Mouse (Mus musculus) forebrain, embryonic 14.5 days (tissue): ENCODE results near the gene Npas3. TPM values are rescaled to one million over a fixed set of nuclear protein-coding genes. Genes with fewer than 3 reads are reported as not detected.
A peak's percentile ranks its signal among the peaks of the same experiment; 100 is the strongest.

ENCODE experiments used
- ATAC-seq: fragments of 200-750 bp; cut with Nextera tagmentation; 2 replicates; pipeline ENCODE4 v1.8.0; 2017; ENCODE audit warnings: mild to moderate bottlenecking, moderate library complexity
- DNase-seq: peaks from one replicate; pipeline ENCODE4 v3.0.0-alpha.2; 2015; ENCODE audit warnings: low spot score
- H3K27ac ChIP-seq: fragments of 300-500 bp; sonication (generic); 2 replicates; pipeline ENCODE4 v1.5.1; 2014; ENCODE audit warnings: low read depth, mild to moderate bottlenecking, control low read depth, low read length, moderate library complexity
- H3K27me3 ChIP-seq: fragments of 300-500 bp; sonication (generic); replicated peaks from 2 replicates; pipeline ENCODE4 v1.6.1; 2014; ENCODE audit warnings: low read length, control low read depth, mixed read lengths; ENCODE audit not compliant: control insufficient read depth, insufficient read depth
- H3K36me3 ChIP-seq: fragments of 300-500 bp; sonication (generic); 2 replicates; pipeline ENCODE4 v1.6.1; 2014; ENCODE audit warnings: low read length, control low read depth; ENCODE audit not compliant: control insufficient read depth, insufficient read depth
- H3K4me1 ChIP-seq: fragments of 300-500 bp; sonication (generic); 2 replicates; pipeline ENCODE4 v1.6.1; 2014; ENCODE audit warnings: antibody characterized with exemption, low read length, control low read depth; ENCODE audit not compliant: control insufficient read depth, insufficient read depth
- H3K4me2 ChIP-seq: fragments of 300-500 bp; sonication (generic); 2 replicates; pipeline ENCODE4 v1.6.1; 2014; ENCODE audit warnings: mild to moderate bottlenecking, control low read depth, low read length
- H3K4me3 ChIP-seq: fragments of 300-500 bp; sonication (generic); 2 replicates; pipeline ENCODE4 v1.5.1; 2014; ENCODE audit warnings: low read depth, low read length, control low read depth
- H3K9ac ChIP-seq: fragments of 300-500 bp; sonication (generic); 2 replicates; pipeline ENCODE4 v1.6.1; 2014; ENCODE audit warnings: mild to moderate bottlenecking, low read length, control low read depth, moderate library complexity
- H3K9me3 ChIP-seq: fragments of 300-500 bp; sonication (generic); replicated peaks from 2 replicates; pipeline ENCODE4 v1.6.1; 2016; ENCODE audit warnings: low read length, control low read depth, mixed read lengths; ENCODE audit not compliant: control insufficient read depth
- WGBS: fragments of 180-500 bp; shearing (Covaris S2); extraction: QIAGEN DNeasy Blood & Tissue Kit; methylation state at CpG from one replicate; pipeline ENCODE4 v1.1.7; 2014; 5-methylcytosine and 5-hydroxymethylcytosine counted together
- polyA plus RNA-seq: library from polyadenylated mRNA; unstranded; fragments of >200 nt; fragmentation: Nextera tagmentation; extraction: Ambion mirVana; gene quantifications from 2 replicates; pipeline ENCODE4 v1.2.1, GENCODE M21; 2014

Npas3 gene
- polyA plus RNA-seq, 1 experiment from 2014 or later: 12.9 TPM

- Histone ChIP-seq H3K4me3 (no peak overlapping the region), H3K9me3 (no peaks in the 10 kb centered on the region), H3K9ac (no peak overlapping the region), H3K27me3 (no peaks in the 10 kb centered on the region), H3K36me3 (no peaks in the 10 kb centered on the region), H3K27ac (no peak overlapping the region), H3K4me1 (no peaks in the 10 kb centered on the region), H3K4me2 (no peak overlapping the region)
- DNase-seq: no peak
- ATAC-seq: no peak
- WGBS: 85% methylated on average over 8 of the region's 8 CpGs
These were observed 634.4 kb downstream of the Npas3 start for GRCm38 (mm10) chr12:53882863-53883262.

GRCm38 (mm10) chr12:53888624-53889023 lies 640.1 kb downstream of the Npas3 start:
- Histone ChIP-seq H3K9ac (no peak overlapping the region), H3K27ac (no peak overlapping the region), H3K4me1 (peaks cover 2% of the 10 kb centered on the region; the same call in 1 of the 2 replicates), H3K4me3 (no peak overlapping the region), H3K9me3 (no peaks in the 10 kb centered on the region), H3K4me2 (no peak overlapping the region), H3K36me3 (no peaks in the 10 kb centered on the region), H3K27me3 (no peaks in the 10 kb centered on the region)
- WGBS: 13% methylated on average over 4 of the region's 4 CpGs
- DNase-seq (peak; percentile 59), ATAC-seq (0 out of 2 replicates have a peak, but pooled peaks have one; percentile 32)

GRCm38 (mm10) chr12:53895909-53896308 lies 647.4 kb downstream of the Npas3 start:
- Histone ChIP-seq H3K4me2 (no peak overlapping the region), H3K27ac (no peak overlapping the region), H3K9ac (no peak overlapping the region), H3K9me3 (no peaks in the 10 kb centered on the region), H3K36me3 (no peaks in the 10 kb centered on the region), H3K4me3 (no peak overlapping the region), H3K4me1 (no peaks in the 10 kb centered on the region), H3K27me3 (no peaks in the 10 kb centered on the region)
- WGBS: 95% methylated on average over 5 of the region's 5 CpGs
- DNase-seq: no peak
- ATAC-seq: no peak

- Histone ChIP-seq H3K27ac (no peak overlapping the region), H3K9me3 (no peaks in the 10 kb centered on the region), H3K4me2 (no peak overlapping the region), H3K9ac (no peak overlapping the region), H3K4me3 (no peak overlapping the region), H3K36me3 (no peaks in the 10 kb centered on the region), H3K4me1 (peaks cover 8% of the 10 kb centered on the region), H3K27me3 (no peaks in the 10 kb centered on the region)
- WGBS: 81% methylated on average over 8 of the region's 8 CpGs
- ATAC-seq: no peak
- no peak for DNase-seq
These were observed 660.3 kb downstream of the Npas3 start for GRCm38 (mm10) chr12:53908761-53909160.

GRCm38 (mm10) chr12:53910192-53910591 lies 661.7 kb downstream of the Npas3 start:
- Histone ChIP-seq H3K36me3 (no peaks in the 10 kb centered on the region), H3K4me3 (no peak overlapping the region)
- 93% methylated on average over 2 of the region's 2 CpGs for WGBS

GRCm38 (mm10) chr12:53922153-53922552 lies 673.7 kb downstream of the Npas3 start:
- 86% methylated on average over 7 of the region's 7 CpGs for WGBS
- no peak for DNase-seq
- Histone ChIP-seq H3K36me3 (no peaks in the 10 kb centered on the region), H3K4me3 (no peak overlapping the region), H3K27ac (no peak overlapping the region), H3K4me1 (peaks cover 3% of the 10 kb centered on the region; the same call in 1 of the 2 replicates), H3K9ac (no peak overlapping the region), H3K27me3 (no peaks in the 10 kb centered on the region), H3K9me3 (no peaks in the 10 kb centered on the region), H3K4me2 (no peak overlapping the region)
- no peak for ATAC-seq

More at GRCm38 (mm10) chr12:53910192-53910591, 661.7 kb downstream of the Npas3 start:
- Histone ChIP-seq H3K4me2 (no peak overlapping the region), H3K27me3 (no peaks in the 10 kb centered on the region), H3K9me3 (no peaks in the 10 kb centered on the region), H3K9ac (no peak overlapping the region), H3K27ac (no peak overlapping the region; the same call in 1 of the 2 replicates), H3K4me1 (peaks cover 5% of the 10 kb centered on the region)
- ATAC-seq: no peak
- DNase-seq: no peak

GRCm38 (mm10) chr12:53948826-53949225 lies 700.3 kb downstream of the Npas3 start:
- no peak overlapping the region for H3K9ac ChIP-seq
- no peak overlapping the region for H3K4me2 ChIP-seq
- H3K9me3 ChIP-seq: no peaks in the 10 kb centered on the region
- no peak for DNase-seq
- no peak overlapping the region for H3K4me3 ChIP-seq
- ATAC-seq: no peak
- WGBS: 79% methylated on average over 2 of the region's 2 CpGs
- no peaks in the 10 kb centered on the region for H3K36me3 ChIP-seq
- H3K27ac ChIP-seq: no peak overlapping the region
- H3K27me3 ChIP-seq: no peaks in the 10 kb centered on the region
- peaks cover 3% of the 10 kb centered on the region; the same call in 1 of the 2 replicates for H3K4me1 ChIP-seq

- H3K4me2 ChIP-seq: no peak overlapping the region
- no peak overlapping the region for H3K27ac ChIP-seq
- no peaks in the 10 kb centered on the region for H3K27me3 ChIP-seq
- H3K4me3 ChIP-seq: no peak overlapping the region
- no peak overlapping the region for H3K9ac ChIP-seq
- H3K4me1 ChIP-seq: peaks cover 3% of the 10 kb centered on the region; the same call in 1 of the 2 replicates
- no peaks in the 10 kb centered on the region for H3K36me3 ChIP-seq
- H3K9me3 ChIP-seq: no peaks in the 10 kb centered on the region
- DNase-seq: no peak
- WGBS: 24% methylated on average over 7 of the region's 7 CpGs
- ATAC-seq: no peak
These were observed 713.5 kb downstream of the Npas3 start for GRCm38 (mm10) chr12:53962004-53962403.

- Histone ChIP-seq H3K9ac (no peak overlapping the region), H3K27me3 (no peaks in the 10 kb centered on the region), H3K9me3 (no peaks in the 10 kb centered on the region), H3K36me3 (no peaks in the 10 kb centered on the region), H3K27ac (no peak overlapping the region), H3K4me1 (peaks cover 3% of the 10 kb centered on the region; the same call in 1 of the 2 replicates), H3K4me3 (no peak overlapping the region), H3K4me2 (no peak overlapping the region)
- 87% methylated on average over 5 of the region's 5 CpGs for WGBS
- ATAC-seq (no peak), DNase-seq (no peak)
These were observed 715.1 kb downstream of the Npas3 start for GRCm38 (mm10) chr12:53963534-53963933.
